Mouse (Mus musculus) common myeloid progenitor, adult 5-6 weeks (primary cell): ENCODE measurements around the gene Nxn. TPM values are rescaled to one million over a fixed set of nuclear protein-coding genes. Genes with fewer than 3 reads are reported as not detected.
A peak's percentile ranks its signal among the peaks of the same experiment; 100 is the strongest.

ENCODE experiments used
- ATAC-seq: replicated peaks from 2 replicates; pipeline ENCODE4 v1.8.0; 2016; ENCODE audit warnings: low read depth, mild to moderate bottlenecking, moderate TSS enrichment, inconsistent platforms; ENCODE audit not compliant: poor library complexity, severe bottlenecking
- total RNA-seq: library from RNA; stranded (forward); fragments of 200-1000, 187-1606 nt; gene quantifications from 2 replicates; pipeline ENCODE4 v1.2.3, GENCODE M21; 2017

The Nxn gene
- total RNA-seq, 1 experiment from 2014 or later, result 12.7 TPM

DNA sequence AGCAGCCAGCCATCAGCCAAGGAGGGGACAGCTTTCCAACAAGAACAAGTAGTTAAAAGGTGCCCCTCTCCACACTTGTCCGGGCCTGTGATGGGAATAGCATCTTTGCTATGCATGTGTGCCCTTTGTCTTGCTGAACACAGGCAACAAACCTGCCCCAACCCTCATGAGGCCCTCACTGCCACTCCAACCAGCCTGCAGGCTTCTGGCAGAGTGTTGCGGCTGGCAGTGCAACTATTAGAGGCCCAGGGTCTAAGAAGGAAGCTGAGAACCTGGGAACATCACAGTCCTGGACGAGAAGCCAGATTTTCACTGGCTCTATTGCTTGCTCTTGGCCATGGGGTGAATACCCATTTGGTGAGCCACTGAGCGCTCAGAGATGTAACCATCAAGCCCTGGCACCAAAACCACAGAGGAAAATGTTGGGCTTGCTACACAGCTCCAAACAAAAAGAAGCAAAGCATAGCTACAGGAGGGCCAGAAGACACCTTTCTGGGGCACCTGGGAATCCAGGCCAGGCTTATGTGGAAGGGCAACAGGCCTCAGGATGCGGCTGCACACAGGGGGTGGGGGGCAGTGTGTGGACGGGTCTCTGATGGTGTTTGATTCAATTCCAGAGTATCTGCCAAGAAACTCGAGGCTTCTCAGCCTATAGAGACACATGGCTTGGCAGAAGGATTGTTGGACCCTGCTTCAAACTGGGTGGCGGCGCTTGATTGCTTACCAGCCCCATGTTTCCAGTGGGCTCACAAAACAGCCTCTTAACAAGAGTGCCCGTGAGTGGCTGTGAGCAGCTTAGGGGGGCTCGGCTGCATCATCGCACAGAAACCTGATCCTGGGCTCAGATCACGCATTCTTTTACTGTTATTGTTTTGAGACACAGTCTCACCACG is 119.7 kb downstream of the Nxn start:
- ATAC-seq, result no peak

DNA sequence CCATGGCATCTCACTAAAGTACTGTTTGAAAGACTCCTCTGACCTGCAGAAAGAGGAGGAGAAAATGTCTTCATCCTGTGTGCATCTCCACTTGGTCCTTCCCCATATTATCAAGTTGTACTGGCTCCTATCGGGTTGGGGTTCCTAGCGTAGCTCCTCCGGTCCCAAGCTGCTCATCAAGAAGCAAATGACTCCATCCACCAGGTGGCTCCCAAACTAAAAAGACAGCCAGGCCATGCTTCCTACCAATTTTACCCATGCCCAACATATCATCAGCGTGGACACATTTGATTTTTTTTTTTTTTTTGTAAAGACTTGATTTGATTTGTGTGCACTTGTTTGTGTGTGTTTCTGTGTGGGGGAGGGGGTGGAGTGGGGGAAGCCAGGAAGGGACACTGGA is 126.5 kb downstream of the Nxn start:
- ATAC-seq, result no peak

DNA sequence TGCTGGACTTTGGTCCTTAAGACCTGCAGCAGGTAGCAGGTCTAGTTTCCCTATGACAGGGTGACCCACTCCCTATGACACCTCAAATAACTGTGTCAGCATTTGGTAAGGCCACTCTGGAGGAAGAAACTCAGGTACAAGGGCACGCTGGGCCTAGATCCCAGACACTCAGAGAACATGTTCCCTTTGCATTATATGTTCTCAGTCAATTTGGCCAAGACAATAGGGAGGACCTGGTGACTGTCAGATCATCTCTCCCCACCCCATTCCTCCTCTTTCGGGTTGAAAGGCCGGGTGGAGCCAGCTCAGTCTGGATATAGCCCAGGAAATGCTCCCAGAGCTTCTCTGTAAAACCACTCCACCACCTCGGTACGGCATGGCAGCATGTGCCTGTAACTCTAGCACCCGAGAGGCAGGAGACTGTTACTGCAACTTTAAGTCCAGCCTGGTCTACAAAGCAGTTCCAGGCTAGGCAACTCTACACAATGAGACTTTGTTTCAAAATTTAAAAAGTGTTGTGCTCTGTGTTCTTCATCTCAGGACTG is 130.3 kb downstream of the Nxn start:
- ATAC-seq, result no peak

DNA sequence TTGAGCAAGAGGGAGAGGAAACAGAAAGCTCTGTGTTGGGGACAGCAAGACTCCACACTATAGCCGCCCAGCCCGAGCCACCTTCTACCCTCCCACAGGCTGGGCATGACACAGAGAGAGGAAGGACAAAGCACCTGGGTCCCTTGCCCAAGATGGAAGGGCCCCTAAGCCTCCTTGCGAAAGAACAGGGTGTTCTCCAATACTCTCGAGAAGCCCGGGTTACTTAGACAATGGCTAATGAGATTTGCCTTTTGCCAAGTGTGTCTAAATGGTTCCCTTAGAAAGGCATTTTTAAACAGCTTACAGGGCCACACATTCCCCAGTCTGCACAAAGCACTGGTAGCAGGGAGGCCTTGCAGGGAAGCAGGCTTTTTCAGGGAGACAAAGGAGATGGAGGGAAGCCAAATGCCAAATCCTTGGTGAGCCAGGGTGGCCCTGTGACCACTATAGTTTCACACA is 130.9 kb downstream of the Nxn start:
- ATAC-seq, result no peak

DNA sequence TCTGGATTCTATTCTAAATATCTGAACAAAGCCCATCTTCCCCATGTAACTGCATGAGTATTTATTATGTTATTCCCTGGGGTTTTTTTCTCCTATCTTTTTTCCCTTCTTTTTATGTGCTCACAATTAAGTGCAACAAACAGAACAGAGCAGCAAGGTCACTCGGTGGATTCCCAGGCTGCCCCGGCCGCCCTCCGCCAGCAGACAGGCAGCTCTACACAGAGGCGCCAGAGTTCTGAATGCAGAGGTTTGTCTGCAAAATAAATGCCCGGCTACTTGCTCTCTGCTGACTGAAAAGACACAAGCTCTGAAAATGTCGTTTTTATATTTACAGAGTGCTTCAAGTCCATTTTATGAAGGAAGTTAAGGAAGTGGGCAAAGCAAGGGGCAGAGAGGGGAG is 131.4 kb downstream of the Nxn start:
- ATAC-seq, result no peak

DNA sequence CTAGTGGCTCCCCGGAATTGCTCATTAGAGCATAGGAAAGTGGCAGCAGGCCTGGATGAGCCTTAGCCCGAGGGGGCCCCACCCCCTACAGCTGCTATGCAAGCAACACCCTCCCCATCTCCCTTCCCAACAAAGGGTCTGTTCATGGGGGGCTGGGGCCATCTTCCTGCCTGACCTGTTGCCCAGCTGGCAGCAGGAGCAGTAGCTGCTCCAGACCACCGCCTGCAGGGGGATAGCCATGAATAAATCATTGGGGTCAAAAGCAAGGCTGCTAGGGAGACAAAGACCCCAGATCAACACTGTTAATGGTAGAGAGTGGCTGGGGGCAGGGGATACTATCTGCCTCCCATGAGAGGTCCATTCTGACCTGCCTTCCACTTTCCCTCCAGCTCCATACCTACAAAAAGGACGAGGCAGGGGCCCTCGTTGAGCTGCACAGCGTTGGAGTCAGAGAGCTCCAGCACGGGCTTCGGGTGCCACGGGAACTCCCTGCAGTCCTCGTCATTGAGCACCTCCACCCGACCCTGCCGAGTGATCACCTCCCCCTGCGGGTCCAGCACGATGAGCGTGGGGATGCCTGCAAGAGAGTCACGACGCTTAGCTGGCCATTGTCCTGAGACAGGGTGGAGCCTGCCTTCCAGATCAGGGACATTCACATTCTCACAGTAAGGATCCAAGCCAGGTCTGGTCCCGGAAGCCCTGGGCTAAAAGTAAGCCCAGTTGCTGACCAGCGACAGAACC is 136.2 kb downstream of the Nxn start:
- no peak for ATAC-seq

DNA sequence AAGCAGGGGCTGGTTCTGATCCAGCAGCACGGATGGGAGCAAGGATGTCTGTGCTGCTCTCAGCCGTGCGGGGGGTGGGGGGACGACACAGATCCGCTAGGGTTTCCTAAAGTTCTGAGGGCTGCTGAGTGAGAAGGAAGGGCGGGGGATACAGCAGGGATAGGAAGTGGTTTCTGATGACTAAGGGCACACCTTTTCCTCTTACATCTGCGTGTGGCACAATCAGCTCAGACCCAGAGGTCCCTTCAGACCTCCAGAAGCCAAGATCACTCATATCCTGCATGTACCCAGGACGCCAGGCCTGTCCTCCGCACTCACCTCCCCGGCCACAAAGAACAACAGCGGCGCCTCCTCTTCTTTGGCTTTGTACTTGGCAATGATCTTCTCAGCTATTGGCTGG is 137.7 kb downstream of the Nxn start:
- peak; percentile 79 for ATAC-seq

DNA sequence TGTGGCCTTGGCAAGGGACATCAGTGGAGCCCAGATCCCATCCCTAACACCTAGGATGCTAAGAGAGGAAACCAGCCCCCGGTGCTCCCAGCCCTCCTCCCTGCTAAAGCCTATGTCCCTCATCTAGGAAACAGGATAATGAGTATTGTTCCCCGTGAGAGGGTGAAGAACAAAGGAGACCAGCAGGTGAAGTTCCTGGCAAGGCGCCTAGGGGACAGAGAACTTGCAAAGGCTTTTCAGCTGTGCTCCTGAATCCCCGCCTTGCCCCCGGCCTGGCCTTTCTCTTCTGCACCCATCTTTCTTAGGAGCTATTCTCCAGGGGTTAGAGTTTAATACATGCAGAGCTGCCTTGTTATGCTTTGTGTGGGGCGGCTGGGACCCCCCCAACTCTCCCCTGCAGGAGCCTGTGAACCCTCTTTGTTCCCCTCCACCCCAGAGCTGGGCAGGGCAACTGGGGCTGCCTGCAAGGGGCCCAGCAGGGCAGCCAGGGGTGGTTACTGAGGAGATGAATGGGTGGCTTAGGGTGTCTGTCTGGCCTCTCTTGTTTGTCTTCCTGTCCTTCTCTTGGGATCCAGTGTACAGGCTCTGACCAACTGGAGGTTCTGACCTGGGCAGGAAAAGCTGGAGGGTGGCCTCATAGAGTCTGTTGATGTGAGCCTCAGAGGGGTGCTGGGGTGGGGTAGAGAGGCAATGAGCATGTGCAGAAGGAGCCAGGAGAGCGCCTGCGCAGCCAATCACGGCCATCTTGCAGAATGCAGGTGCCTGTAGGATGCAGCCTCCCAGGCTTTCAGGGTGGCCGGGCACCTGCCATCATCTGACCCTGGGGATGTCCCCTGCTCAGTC is 138.5 kb downstream of the Nxn start:
- ATAC-seq, result no peak

DNA sequence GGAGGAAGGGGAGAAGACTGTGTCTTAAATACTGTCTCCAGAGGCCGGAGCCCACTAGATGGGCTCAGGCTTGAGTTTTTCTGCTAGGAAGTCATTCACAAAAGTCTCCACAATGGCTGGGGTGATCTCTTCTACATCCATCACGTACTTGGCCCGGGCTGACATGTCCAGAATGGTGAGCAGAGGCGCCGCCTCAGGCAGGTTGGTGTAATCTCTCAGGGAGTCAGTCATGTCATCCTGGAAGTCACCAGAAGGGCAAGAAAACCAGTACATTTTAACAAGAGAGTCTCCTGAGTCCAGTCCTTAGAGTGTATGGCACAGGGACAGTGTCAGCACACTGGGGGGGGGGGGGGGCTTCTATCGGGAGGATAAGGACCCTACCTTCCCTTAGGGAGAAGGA is 140.4 kb downstream of the Nxn start:
- ATAC-seq, result no peak

DNA sequence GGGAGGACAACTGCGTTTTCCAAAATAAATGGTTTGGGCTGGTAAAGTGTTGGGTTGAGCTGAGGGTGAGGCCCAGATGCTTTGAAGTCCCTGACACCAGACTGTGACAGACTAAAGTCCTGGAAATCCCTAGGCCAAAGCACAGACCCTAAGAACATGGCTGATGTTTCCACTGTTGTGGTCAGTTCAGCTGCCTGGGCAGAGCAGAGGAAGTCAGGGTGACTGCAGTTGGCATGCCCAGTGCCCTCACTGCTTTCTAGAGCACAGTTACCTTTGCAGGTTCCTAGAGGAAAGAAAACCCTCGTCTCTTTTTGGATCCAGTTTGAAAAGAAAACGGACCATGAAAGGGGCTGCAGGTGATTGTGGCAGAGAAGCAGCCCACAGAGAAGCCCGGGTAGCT is 141.6 kb downstream of the Nxn start:
- ATAC-seq, result no peak

DNA sequence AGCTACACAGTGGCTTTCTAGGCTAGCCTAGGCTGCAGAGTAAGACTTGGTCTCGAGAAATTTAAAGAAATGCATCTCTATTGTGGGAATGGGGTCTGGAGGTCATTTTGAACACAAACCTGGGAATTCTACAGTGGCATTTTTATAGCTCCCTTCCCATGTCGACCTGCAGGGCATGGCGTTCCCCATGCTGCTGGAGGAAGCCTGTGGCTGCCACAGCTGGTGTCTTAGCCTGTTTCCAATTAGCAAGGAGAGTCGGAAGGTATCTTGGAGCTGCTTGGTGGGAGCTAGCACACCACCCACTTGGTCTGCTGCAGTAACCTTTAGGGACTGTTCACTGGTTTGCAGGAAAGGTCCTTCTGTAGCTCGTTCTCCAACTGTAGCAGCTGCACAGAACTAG is 142.8 kb downstream of the Nxn start:
- no peak for ATAC-seq

DNA sequence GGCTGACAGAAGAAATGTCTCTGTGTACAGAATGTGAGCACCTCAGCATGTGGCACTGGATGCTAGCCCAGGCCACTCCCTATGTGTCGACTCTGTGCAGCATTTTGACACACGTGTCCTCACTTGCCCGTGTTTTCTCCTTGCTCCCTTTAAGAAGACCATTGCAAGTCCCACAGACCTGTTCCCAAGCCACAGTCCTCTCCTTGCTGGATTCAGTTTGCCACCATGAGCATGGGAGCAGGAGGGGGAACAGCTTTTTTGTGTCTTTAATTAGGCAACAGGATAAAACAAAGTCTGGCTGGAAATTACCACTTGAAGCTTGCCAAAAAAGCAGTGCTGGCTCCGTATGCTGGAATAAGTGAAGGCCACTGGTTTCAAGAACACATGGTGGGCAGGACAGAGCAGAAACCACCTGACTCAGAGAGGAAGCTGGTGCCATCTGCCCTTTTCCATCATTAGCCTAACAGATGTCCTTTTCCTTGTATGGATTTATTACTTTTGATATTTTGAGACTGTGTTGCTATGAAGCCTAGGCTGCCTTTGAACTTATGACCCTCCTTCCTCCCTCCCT is 143.4 kb downstream of the Nxn start:
- ATAC-seq, result no peak

DNA sequence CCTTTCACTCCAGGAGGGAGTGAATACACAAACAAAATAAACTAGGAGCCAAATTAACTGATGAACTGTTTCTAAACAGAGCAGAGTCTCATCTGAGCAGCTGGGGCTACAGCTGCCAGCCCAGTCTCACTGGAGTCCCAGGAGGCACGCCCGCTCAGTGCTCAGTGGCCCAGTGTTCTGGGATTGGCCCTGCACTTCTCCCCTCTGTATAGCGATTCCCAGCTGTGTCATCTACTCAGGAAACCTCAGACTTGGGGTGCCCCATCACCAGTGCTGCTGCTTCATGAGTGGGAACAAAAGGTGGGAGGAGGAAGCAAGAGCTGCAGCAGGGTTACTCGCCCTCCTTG is 145.0 kb downstream of the Nxn start:
- ATAC-seq, result no peak

DNA sequence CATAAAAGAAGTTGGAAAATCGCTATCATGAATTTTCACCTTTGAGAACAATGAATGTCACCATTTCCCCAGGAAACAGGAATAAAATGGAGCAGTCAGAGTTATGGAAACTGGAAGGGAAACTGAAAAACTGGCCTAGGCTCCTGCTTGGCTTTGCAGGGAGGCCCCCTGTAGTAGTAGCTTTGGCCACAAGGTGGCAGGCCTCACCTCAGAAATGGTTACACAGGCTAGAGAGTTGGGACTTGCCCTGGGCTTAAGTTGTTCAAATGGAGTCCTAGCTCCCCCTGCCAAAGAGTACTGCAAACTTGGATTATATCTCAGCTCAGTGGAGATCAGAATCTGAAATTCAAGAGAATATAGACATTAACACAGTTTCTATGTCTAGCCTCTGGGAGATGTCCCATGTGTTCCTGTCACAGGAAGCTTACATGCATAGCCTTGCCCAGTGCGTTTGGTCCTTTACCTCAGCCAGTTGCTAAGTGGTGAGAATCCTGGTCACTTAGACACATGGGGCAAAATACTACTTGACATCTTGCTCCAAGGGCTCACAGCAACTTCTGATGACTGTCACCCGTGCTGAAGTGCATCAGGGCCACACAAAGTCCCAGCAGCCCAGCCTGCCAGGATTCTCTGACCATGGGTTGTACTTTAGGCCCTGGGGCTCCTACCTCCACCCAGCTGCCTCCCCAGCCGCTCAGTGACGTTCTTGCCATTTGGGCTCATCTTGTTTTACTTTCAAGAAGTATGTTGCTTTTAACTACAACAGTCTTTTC is 145.6 kb downstream of the Nxn start:
- peak; percentile 90 for ATAC-seq

DNA sequence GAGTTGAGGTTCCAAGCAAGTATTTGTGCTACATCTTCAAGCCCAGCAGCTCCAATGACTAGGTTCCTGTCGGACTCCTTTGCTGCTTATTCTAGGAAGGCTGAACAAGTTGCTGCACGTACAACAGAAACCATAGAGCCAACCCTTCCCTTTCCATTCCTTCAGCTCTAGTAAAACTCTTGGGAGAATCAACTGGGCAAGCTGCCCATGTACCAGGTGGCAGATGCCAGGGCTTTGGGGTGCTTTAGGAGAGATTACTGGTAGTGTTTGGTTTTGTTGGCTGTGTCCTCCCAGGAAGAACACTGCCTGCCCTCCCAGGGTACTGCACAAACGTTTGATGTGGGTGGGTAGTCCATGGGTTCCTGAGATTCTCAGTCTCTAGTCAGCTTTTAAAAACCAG is 146.9 kb downstream of the Nxn start:
- ATAC-seq, result no peak

DNA sequence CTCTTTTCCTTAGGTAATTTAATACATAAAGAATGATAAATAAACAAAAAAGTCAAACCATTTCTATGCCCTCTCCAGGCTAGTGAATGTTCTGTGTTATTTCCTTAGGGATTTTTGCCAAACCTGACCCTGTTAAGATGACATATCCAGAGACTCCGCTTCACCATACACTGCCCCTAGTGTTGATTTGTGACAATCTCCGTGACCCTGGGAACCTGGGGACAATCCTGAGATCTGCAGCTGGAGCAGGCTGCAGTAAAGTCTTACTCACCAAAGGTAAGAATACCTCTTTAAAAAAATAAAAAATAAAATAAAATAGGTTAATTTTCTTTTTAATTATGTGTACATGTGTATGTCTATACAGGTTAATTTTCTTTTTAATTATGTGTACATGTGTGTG is 151.7 kb downstream of the Nxn start:
- ATAC-seq, result no peak

DNA sequence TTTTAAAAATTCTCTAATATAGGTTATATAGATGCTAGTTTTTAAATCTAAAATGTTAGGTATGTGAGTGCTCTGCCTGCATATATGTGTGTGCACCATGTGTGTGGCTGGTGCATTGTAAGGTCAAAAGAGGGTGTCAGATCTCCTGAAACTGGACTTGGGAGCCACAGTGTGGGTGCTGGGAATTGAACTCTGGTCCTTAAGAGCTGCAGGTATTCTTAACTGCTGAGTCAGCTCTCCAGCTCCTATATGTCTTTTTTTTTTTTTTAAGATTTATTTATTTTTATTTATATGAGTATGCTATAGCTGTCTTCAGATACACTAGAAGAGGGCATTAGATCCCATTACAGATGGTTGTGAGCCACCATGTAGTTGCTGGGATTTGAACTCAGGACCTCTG is 152.5 kb downstream of the Nxn start:
- ATAC-seq, result no peak

DNA sequence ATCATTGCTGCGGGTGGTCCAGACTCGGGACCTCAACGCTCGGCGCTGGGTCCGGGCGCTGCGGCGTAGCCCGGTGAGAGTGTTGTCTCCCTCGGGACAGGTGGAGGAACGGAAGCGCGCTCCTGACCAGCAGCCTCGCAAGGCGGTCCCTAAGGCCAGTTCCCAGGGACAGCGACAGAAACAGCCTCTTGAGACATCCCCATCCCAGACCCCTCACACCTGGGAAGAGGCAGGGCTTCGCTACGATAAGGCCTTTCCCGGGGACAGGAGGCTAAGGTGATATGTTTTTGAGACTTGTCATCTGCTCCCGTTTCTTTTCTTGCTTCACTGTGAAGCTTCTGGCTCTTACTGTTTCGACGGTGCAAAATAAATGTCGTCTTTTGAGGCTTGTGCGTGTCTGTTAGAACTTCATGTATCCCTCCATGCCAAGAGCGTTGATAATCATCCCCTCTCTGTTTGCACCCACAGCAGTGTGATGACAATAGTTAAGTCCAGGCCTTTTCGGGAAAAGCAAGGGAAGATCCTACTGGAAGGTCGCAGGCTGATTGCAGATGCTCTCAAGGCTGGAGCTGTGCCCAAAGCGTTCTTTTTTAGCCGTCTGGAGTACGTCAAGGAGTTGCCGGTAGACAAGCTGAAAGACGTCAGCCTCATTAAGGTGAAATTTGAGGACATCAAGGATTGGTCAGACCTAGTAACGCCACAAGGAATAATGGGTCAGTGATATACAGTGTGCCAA is 155.0 kb downstream of the Nxn start:
- ATAC-seq, result no peak
